Mouse (Mus musculus) macrophage (primary cell): ENCODE results near the gene Adap1. TPM values are rescaled to one million over a fixed set of nuclear protein-coding genes. Genes with fewer than 3 reads are reported as not detected.
"Not testable (repeated sequence)": the region's sequence is repeated elsewhere in the genome, so short reads cannot be mapped to it uniquely, and the experiment has no call there.

Source experiments
- H3K27ac ChIP-seq: fragments of 350-480 bp; formaldehyde crosslinking; 2 replicates; pipeline ENCODE4 v1.9.0; 2021
- H3K36me3 ChIP-seq: fragments of 350-480 bp; formaldehyde crosslinking; 2 replicates; pipeline ENCODE4 v1.9.0; 2021; ENCODE audit errors: inconsistent target
- H3K4me3 ChIP-seq: fragments of 350-480 bp; formaldehyde crosslinking; 2 replicates; pipeline ENCODE4 v1.9.0; 2021; ENCODE audit errors: inconsistent target
- H3K79me2 ChIP-seq: fragments of 350-480 bp; formaldehyde crosslinking; 2 replicates; pipeline ENCODE4 v1.9.0; 2021; ENCODE audit errors: inconsistent target
- WGBS: methylation state at CpG from one replicate; pipeline ENCODE4 v1.1.7; 2026; ENCODE audit warnings: inconsistent platforms; ENCODE audit not compliant: missing documents; 5-methylcytosine and 5-hydroxymethylcytosine counted together
- polyA plus RNA-seq: library from polyadenylated mRNA; stranded (reverse); fragments of 250-400 nt; gene quantifications from 3 replicates; pipeline ENCODE4 v1.2.4, GENCODE M21; 2018; ENCODE audit warnings: inconsistent platforms

Adap1 gene
- polyA plus RNA-seq, 1 experiment from 2014 or later: 47.4 TPM

GRCm38 (mm10) chr5:139338403-139338802, 13.0 kb upstream of the Adap1 start:
- H3K36me3 ChIP-seq: peaks cover 48% of the 10 kb centered on the region
- 89% methylated on average over 3 of the region's 3 CpGs for WGBS
- no peak overlapping the region for H3K27ac ChIP-seq
- peaks cover 9% of the 10 kb centered on the region for H3K79me2 ChIP-seq
- no peak overlapping the region for H3K4me3 ChIP-seq

GRCm38 (mm10) chr5:139337826-139338370, 12.5 kb upstream of the Adap1 start:
- Histone ChIP-seq H3K4me3 (no peak overlapping the region), H3K27ac (no peak overlapping the region), H3K79me2 (peaks cover 4% of the 10 kb centered on the region; the same call in 1 of the 2 replicates), H3K36me3 (peaks cover 48% of the 10 kb centered on the region)
- 82% methylated on average over 12 of the region's 13 CpGs for WGBS

- WGBS: 91% methylated on average over 4 of the region's 4 CpGs
- Histone ChIP-seq H3K4me3 (no peak overlapping the region), H3K79me2 (no peaks in the 10 kb centered on the region), H3K36me3 (peaks cover 34% of the 10 kb centered on the region), H3K27ac (no peak overlapping the region)
Measured at GRCm38 (mm10) chr5:139335634-139336033, 10.2 kb upstream of the Adap1 start.

- H3K4me3 ChIP-seq, H3K27ac ChIP-seq, H3K79me2 ChIP-seq: not testable (repeated sequence)
- 92% methylated on average over 7 of the region's 10 CpGs for WGBS
- peaks cover 22% of the 10 kb centered on the region for H3K36me3 ChIP-seq
Measured at GRCm38 (mm10) chr5:139334394-139334793, 9.0 kb upstream of the Adap1 start.

- H3K4me3 ChIP-seq: no peak overlapping the region
- H3K36me3 ChIP-seq: peaks cover 13% of the 10 kb centered on the region; the same call in 1 of the 2 replicates
- 95% methylated on average over 16 of the region's 16 CpGs for WGBS
- no peaks in the 10 kb centered on the region for H3K79me2 ChIP-seq
- H3K27ac ChIP-seq: no peak overlapping the region
Measured at GRCm38 (mm10) chr5:139333301-139334013, 8.0 kb upstream of the Adap1 start.

- Histone ChIP-seq H3K36me3 (peaks cover 7% of the 10 kb centered on the region; the same call in 1 of the 2 replicates), H3K4me3 (no peak overlapping the region), H3K27ac (no peak overlapping the region), H3K79me2 (no peaks in the 10 kb centered on the region)
- WGBS: 88% methylated on average over 8 of the region's 8 CpGs
Measured at GRCm38 (mm10) chr5:139332590-139333272, 7.3 kb upstream of the Adap1 start.

GRCm38 (mm10) chr5:139331742-139332141, 6.3 kb upstream of the Adap1 start:
- Histone ChIP-seq H3K36me3 (peaks cover 4% of the 10 kb centered on the region; the same call in 1 of the 2 replicates), H3K79me2 (no peaks in the 10 kb centered on the region), H3K4me3 (no peak overlapping the region), H3K27ac (no peak overlapping the region)
- WGBS: 17% methylated on average over 7 of the region's 8 CpGs

GRCm38 (mm10) chr5:139330766-139331165, 5.3 kb upstream of the Adap1 start:
- no peaks in the 10 kb centered on the region for H3K79me2 ChIP-seq
- H3K36me3 ChIP-seq: no peaks in the 10 kb centered on the region
- no peak overlapping the region for H3K27ac ChIP-seq
- WGBS: 90% methylated on average over 6 of the region's 7 CpGs
- H3K4me3 ChIP-seq: no peak overlapping the region

GRCm38 (mm10) chr5:139327634-139328020, 2.2 kb upstream of the Adap1 start:
- Histone ChIP-seq H3K36me3 (no peaks in the 10 kb centered on the region), H3K27ac (peak overlapping the region; percentile 28), H3K79me2 (peaks cover 22% of the 10 kb centered on the region), H3K4me3 (no peak overlapping the region)
- WGBS: 13% methylated on average over 7 of the region's 7 CpGs

GRCm38 (mm10) chr5:139326986-139327633, 1.7 kb upstream of the Adap1 start:
- Histone ChIP-seq H3K4me3 (no peak overlapping the region), H3K79me2 (peaks cover 27% of the 10 kb centered on the region), H3K27ac (peak overlapping the region; percentile 28), H3K36me3 (no peaks in the 10 kb centered on the region)
- WGBS: 73% methylated on average over 7 of the region's 7 CpGs

- Histone ChIP-seq H3K4me3 (no peak overlapping the region), H3K27ac (no peak overlapping the region), H3K36me3 (no peaks in the 10 kb centered on the region), H3K79me2 (peaks cover 36% of the 10 kb centered on the region)
- WGBS: 67% methylated on average over 13 of the region's 13 CpGs
Measured at GRCm38 (mm10) chr5:139326111-139326696, 782 bp upstream of the Adap1 start.

GRCm38 (mm10) chr5:139324691-139325394, 579 bp downstream of the Adap1 start:
- WGBS: under 1% methylated on average over 45 of the region's 62 CpGs
- Histone ChIP-seq H3K27ac (peak overlapping the region; percentile 74), H3K36me3 (no peaks in the 10 kb centered on the region)

GRCm38 (mm10) chr5:139324045-139324491, 1.4 kb downstream of the Adap1 start:
- WGBS: 17% methylated on average over 5 of the region's 5 CpGs
- Histone ChIP-seq H3K79me2 (peaks cover 57% of the 10 kb centered on the region), H3K36me3 (no peaks in the 10 kb centered on the region), H3K27ac (peak overlapping the region; percentile 74), H3K4me3 (peak overlapping the region; percentile 54)

More at GRCm38 (mm10) chr5:139324691-139325394, 579 bp downstream of the Adap1 start:
- H3K79me2 ChIP-seq: peaks cover 50% of the 10 kb centered on the region
- peak overlapping the region; percentile 54 for H3K4me3 ChIP-seq
